Mouse (Mus musculus) adrenal gland, adult 2 months (tissue): ENCODE results near the gene Slc22a17. TPM values are rescaled to one million over a fixed set of nuclear protein-coding genes. Genes with fewer than 3 reads are reported as not detected.

Experiments
- DNase-seq: peaks from one replicate; pipeline ENCODE4 v3.0.0; 2021
- polyA plus RNA-seq: library from polyadenylated mRNA; depleted of rRNA; stranded (reverse); fragments of >200 nt; gene quantifications from 2 replicates; pipeline ENCODE4 v1.2.3, GENCODE M21; 2012
- total RNA-seq, 2 experiments: library from RNA; stranded (reverse); gene quantifications; 2 replicates each; pipeline ENCODE4 v1.2.3; 2021

The Slc22a17 gene
- total and polyA plus RNA-seq, 3 experiments = 24.9 to 191 (median 45.1) TPM

DNA sequence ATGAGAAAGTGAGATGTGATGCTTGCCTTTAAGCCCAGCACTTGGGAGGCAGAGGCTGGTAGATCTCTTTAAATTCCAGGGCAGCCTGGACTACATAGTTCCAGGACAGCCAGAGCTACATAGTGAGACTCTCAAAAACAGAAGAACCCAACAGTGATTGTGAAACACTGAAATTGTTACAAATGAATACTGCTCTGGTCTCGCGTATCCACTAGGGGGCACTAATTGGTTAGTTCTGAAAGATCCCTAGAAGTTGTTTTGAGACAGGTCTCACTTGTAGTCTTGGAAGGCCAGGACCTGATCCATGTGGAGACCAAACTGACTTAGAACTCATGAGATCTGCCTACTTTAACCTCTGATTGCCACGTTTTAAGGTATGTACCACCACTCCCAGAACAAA lies 12.5 kb downstream of the Slc22a17 start:
- DNase-seq = peak; percentile 72

DNA sequence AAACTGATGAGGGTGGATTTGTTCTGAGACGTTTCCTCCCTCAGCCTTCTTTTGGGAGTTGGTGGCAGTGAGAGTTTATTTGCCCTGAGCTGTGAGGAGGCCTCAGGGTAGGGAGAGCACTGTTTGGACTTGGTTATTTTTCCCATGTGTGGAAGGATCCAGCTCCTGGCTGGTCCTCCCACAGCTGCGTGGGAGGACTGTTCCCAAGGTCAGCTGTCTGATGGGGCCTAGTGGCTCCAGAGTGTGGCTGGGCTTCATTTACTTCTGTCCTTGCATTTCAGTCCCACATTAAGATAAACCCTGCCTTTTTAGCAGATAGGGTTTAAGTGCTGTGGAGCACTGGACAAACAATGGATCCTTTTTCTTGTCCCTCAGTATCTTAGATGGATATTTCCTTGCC lies 15.5 kb downstream of the Slc22a17 start:
- peak; percentile 54 for DNase-seq

DNA sequence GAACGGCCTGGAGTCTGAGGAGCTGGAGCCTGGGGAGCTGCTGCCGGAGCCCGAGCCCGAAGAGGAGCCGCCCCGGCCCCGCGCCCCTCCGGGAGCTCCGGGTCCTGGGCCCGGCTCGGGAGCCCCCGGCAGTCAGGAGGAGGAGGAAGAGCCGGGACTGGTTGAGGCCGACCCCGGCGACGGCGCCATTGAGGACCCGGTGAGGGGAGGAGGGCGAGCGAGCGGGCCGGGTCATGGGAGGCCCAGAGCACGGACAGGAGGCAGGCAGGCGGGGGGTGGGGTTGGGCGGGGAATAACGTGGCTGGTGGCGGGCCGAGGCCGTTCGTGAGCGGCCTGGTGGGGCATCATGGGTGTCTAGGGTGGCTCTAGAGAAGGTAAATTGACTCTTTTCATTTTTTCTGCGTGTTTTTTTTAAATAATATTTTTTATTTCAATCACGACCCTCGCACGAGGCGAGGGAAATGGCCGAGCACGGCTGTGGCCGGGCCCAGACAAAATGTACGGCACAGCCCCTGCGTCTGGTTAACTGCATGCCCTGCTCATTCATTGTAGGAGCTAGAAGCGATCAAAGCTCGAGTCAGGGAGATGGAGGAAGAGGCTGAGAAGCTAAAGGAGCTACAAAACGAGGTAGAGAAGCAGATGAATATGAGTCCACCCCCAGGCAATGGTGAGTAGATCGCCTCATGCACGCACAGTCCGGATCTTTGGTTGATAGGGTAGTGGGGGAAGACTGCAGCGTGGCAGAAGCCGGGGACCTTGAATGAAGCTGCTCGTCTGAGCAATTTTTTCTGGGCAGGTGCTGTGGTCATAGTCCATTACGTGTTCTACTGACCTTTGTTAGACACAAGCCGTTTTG lies 18.4 kb downstream of the Slc22a17 start:
- peak; percentile 85 for DNase-seq

DNA sequence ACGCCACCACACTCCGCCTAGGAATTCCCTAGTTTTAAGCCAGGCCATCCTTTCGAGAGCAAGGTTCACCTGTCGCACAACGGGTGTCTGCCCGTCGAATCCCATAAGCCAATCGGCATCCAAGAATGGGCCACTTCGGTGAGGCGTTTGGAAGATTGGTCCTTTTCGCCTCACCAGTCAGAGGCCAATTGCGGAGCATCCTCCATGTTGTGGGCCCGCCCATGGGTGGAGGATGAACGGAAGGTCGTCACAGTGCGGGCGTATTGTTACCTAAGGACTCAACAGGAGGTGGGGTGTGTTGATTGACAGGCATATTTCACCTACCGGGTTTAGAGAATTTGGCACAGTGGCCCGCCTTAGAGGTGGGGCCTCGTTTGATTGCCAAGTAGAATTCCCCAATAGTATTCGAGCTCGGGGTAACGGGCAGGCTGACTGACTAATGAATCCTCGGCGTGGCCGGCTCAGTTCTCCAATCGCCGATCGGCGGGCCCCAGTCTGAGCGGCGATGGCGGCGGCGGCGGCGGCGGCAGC lies 19.2 kb downstream of the Slc22a17 start:
- DNase-seq = peak; percentile 99

DNA sequence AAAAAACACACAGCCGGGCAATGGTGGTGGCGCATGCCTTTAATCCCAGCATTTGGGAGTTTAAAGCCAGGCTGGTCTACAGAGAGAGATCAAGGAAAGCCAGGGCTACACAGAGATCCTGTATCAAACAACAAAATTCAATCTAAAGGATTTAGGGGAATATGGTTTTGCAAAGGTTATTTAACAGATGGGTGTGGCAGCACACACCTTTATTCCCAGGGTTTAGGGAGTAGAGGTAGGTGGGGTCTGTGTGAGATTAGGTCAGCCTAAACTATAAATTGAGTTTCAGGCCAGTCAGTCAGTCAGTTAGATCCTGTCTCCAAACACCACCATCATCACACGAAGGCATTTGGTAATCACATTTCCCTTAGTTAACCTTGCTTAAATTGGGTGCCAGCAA lies 20.7 kb downstream of the Slc22a17 start, which contains the start of gene Pabpn1:
Pabpn1 (plus strand) TSS at position 301 of the 400 bp plus-strand sequence.
- DNase-seq = no peak

DNA sequence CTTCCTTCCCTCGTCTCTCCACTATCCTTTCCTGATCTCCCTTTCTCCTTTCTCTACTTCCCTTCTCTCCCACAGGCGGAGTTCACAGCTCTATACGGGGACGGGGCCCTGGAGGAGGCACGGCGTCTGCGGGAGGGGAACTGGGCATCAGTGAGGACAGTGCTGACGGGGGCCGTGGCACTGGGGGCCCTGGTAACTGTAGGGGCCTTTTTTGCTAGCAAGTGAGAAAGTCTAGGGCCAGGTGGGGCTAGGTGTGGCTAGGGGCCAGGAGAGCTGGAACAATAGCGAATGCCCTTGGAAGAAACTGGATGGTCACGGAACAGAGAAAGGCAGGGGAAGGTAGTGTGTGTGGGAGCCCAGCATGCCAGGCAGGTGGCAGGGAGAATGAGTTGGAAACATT lies 27.6 kb downstream of the Slc22a17 start:
- DNase-seq = no peak

DNA sequence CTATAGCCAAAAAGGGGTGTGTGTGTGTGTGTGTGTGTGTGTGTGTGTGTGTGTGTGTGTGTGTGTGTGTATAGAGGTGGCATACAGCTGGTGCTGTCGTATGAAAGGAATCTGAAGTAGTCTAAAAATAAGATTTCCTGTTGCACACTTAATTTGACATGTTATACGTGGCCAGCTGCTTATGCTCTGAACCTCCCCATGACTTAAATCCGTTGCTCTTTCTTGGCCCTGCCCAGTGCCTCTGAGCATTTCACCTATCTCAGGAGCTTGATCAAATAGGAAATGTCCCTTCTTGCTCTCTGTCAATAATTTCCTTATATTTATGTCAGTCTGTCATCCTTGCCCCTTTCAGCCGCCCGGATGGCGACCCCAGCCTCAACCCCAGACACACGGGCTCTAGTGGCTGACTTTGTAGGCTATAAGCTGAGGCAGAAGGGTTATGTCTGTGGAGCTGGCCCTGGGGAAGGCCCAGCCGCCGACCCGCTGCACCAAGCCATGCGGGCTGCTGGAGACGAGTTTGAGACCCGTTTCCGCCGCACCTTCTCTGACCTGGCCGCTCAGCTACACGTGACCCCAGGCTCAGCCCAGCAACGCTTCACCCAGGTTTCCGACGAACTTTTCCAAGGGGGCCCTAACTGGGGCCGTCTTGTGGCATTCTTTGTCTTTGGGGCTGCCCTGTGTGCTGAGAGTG lies 28.8 kb downstream of the Slc22a17 start:
- no peak for DNase-seq

DNA sequence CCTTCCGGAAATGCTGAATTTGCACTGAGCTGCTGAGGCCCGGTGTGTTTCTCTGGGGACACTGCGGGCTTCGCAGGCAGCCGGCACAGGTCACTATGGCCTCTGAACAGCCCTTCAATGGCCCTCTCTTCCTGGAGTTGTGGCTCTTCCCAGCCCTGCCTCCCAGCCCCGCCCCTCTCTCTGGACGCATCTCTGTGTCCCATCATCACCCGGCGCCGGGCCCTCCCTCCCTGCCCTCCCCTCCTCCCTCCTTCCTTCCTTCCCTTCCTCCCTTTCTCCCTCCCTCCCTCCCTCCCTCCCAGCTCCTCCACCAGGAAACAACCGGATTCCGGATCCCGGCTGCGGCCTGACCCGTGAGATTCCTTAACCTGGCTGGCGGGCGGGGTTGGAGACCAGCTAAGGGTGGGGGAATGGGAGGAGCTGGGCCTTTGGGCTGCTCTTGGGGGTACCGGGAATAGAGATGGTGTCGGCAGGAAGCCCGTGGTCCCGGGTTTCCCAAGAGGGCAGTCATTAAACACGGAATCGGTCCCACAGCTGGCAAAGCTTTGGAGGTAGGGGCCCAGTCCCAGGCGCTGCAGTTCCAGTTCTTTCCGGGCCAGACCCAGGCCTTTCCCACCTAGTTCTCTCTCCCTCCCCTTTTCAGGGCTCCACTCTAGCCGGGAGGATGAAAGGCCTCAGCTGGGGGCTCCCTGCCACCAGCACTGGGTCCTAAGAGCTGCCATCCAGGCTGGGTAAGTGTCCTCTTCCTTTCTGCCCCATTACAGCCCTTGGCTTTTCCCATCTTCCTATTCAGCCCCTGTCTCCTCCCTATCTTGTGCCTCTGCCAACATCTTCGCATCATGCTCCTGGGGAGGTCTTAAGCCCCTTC lies 29.5 kb downstream of the Slc22a17 start, which contains the start of the genes Bcl2l2 and Gm20521:
Bcl2l2 (plus strand) TSS at position 224 of the 868 bp plus-strand sequence.
Gm20521 (plus strand) TSS at position 288 of the 868 bp plus-strand sequence.
- DNase-seq = peak; percentile 92

DNA sequence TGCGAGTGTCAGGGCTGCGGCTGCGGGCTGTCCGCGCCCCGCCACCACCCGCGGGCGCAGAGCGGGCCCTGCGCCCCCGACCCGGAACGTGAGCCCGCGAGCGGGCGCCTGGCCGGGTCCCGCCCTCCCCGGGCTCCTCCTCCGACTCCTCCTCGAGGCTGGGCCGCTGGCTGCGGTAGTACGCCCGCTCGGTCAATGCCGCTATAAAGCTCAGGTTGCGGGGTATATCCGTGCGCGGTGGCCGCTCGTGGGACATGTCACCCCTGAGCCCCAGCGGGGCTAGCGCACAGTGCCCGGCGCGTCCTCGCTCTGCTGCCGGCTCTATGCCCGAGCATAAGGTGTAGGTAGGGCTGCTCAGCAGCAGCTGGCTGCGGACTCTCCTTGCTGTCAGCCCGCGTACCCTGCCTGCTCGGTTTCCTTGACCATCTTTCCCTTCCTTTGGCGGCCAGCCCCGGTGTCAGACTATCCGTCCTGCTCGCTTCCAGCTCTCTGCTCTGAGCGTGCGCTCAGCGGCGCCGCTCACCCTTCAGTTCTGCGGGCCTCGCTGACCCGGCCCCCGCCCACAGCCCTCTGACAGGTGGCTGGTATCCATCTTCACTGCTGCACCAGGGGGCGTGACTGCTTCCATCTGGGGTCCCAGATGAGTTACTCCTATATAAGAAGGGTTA lies 35.8 kb downstream of the Slc22a17 start, which contains the start of gene Ppp1r3e:
Ppp1r3e (minus strand) TSS at position 503 of the 668 bp plus-strand sequence.
- DNase-seq = peak; percentile 91

DNA sequence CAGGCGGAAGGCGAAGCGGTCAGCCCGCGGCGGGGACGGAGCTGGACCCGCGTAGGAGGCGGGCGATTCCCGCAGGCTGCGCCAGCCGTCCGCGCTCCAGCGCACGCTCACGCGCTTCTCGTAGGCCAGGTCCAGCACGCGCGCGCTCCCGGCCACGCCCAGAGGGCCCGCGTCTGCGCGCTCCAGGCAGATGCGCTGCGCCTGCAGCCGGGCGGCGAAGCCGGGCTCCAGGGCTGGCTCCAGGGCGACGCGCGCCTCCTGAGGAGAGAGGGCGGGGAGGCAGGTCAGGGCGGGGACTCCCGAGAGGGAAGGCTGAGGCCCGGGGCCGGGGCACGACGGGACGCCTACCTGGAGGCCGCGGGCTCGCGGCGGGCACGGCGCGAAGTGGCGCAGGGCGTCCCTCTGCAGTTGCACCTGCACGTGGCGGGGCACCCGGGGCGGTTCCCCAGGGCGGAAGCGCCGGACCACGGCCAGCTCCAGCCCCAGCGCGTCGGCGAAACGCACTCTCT lies 36.3 kb downstream of the Slc22a17 start:
- DNase-seq = peak; percentile 97

DNA sequence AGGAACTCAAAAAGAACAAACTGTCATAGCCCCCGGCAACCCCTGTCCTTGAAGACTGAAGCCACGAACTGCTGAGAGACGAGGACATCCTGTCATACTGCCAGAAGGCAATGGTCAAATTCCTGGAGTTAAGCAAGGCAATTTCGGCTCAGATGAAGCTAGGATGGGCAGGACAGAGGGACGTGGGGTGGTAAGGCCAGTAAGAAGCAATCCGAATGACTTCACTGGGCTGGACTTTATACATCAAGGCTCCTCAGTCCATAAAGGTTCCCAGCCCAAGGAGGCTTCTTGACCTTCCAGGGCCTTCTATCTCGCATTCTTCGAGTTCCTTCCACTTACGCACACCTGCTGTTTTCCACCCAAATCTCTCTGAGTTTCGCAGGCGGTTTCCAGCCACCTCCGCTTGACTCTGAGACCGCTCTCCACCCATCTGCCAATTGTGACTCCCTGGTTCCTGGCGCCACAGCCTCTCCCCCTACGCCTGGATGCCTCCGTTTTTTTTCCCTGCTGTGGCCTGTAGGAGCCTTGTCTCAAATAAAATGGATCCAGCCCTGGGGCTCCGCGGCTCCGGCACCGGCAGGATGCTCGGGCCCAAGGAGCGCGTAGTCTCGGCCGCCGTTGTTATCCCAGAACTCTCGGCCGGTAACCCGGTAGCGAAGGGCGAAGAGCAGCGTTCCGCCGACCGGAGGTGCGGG lies 36.9 kb downstream of the Slc22a17 start:
- DNase-seq = no peak

DNA sequence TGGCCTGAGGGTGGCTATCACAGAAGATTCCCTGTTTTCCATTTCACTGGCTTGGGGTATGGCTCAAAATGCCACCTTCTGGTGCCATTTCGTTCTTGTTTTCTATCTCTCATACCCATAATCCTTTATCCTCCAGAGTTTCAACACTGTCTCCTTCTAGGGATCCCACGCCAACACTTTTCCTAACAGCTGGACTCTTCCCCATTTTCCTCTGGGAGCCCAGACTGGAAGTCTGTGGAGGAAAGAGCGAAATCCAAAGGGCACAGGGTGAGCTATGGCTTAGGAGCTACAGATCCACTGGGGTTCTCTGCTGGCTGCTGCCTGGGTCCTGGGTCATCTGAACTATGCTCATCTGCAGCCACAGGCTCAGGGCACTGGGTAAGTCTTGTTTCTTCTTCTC lies 38.8 kb downstream of the Slc22a17 start:
- no peak for DNase-seq

DNA sequence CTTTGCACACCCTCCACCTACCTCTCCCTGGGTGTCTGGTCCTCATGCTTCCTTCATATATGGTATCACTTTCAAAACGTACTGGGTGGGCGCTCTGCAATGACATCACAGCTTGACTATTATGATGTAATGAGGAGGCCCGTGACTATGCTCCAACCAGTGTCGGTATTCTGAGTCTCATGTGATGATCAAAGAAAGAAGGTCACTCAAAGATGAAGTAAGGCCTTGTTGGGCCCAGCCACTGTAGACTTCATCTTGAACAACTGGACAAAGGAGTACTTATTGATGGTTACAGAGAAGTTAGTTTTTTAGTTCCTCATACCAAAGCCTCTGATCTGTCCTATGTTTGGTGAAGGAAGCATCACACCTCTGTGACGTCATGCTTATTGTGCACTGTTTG lies 42.1 kb downstream of the Slc22a17 start, which contains the start of gene Homez:
Homez (minus strand) TSS at position 101 of the 400 bp plus-strand sequence.
- DNase-seq = no peak

DNA sequence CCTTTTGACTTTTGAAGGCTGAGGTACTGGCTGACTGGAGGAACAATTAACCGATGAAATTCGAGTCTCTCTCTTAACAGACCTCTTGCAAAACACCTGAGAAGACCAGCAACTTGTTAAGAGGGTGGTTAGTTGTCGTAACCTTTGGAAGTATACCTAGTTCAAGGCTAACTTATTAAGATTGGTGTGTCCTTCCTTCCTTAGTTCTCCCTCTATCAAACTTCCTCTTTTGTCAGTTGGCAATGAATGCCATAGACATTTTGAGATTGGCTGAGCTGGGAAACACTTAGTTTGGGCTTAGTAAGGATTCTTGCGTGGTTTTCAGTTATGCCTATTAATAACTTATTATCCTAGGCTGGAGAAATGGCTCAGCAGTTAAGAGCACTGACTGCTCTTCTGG lies 44.9 kb downstream of the Slc22a17 start:
- no peak for DNase-seq

DNA sequence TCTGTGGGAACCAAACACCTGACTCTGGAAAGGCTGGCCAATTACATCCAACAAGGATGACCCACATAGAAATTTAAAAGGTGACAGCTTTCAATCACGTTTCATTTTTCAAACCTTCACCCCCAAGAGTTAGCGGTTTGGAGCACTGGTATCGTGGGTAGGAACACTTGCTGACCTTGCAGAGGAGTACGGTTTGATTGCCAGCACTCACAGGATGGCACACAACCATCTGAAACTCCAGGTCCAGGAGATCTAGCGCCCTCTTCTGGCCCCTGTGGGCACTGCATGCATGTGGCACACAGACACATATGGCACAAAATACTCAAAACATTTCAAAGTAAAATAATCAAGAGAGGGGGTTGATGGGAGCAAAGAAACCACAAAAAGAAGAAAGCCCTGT lies 46.0 kb downstream of the Slc22a17 start:
- no peak for DNase-seq

DNA sequence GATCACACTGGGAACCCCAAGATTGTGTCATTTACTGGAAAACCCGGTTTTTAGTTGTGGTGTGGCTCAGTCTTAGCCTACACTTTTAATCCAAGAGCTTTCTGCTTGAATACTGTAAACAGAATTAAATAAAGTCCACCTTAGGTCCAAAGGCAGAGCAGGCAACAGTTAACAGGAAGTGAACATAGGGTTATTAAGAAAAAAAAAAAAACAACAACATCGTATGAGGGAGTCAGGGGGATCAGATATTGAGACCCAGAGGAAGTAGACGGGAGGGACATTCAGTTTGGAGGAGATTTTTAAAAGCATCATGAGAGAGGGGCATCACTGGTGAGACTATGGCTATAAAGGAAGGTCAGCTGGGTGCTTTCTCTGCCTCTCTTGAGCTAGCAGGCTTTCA lies 46.7 kb downstream of the Slc22a17 start:
- DNase-seq = no peak

DNA sequence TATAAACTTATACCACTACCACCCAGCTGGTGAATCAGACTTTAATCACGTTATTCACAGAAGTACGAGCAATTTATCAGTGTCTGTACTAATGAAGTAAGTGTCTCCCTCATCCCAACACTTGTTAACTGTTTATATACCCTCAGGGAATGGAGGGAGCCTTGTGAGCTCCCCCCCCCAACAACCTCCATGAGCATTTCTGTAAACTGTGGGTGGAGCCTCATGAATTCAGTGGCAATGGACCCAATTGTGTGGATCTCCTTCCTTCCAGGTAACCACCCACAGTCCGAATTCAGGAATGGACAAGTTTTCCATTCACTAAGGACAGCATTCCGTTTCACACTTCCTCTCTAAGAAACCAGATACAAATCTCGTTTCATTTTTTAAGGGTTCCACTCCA lies 47.3 kb downstream of the Slc22a17 start:
- DNase-seq = no peak

DNA sequence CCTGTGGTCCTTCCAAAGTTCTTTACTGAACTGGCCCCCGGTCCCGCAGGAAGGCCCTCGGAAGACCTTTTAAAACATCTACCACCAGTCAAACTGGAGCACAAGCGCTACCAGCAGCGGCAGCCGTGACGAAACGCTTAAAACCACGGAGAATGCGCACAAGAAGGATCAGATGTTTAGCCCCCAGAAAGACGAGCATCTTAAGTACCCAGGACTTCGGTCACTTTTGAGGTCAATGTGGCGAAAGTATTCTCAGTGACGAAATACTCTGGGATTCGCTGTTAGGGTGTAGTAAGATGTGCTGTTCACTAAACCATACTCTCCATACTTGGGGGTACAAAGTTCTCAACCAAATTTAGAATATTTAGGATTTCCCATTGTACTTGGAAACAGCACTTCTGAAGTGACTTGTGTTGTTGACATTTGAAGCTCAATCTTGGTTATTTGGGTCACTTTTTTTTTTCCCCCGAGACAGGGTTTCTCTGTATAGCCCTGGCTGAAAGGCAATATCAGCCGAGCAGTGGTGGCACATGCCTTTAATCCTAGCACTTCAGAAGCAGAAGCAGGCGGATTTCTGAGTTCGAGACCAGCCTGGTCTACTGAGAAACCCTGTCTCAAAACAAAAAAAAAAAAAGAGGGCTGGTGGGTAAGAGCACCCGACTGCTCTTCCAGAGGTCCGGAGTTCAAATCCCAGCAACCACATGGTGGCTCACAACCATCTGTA lies 48.5 kb downstream of the Slc22a17 start:
- no peak for DNase-seq

DNA sequence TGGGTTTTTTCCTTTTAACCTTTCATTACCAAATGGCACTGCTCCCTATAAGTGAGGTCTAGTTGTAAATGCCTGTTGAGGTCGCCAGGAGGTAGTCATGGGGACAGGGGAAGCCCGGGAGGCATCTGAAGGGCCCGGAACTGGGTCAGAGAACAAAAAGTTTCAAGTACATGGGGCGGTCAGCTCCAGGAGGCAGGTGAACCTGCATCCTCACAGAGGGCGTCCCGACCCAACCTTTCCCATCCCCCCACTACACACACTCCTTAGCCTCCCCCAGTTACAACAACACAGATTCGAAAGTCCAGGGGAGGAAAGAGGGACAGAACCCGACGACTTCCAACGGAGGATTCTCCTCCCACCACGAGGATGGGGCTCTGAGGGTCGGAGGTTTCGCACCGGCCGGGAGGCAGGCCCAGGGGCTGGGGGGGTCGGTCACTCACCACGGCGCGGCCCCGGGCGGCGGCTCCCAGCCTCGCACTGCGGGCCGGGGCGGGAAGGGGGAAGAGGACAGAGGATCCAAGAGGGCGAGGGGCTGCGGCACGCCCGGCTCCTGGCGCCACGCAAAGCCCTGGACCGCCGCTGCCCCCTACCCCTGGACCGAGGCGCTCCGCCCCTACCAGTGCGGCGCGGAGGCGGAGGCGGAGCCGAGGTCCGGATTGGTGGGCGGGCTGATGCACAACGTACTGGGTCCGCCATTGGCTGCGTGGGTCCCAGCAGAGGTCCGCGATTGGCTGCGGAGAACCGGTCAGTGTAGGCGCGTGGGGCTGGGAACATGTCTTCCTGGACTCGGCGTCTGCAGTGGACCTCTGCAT lies 49.2 kb downstream of the Slc22a17 start:
- peak; percentile 96 for DNase-seq
